Mouse (Mus musculus) MEL (cell line): ENCODE data around the gene Vstm5. TPM values are rescaled to one million over a fixed set of nuclear protein-coding genes. Genes with fewer than 3 reads are reported as not detected.
A peak's percentile ranks its signal among the peaks of the same experiment; 100 is the strongest.

ENCODE experiments used
- DNase-seq: peaks from one replicate; pipeline ENCODE4 v3.0.0; 2011; ENCODE audit warnings: low read depth, low spot score
- H3K27ac ChIP-seq: 2 replicates; pipeline ENCODE4 v1.5.1; 2012; ENCODE audit warnings: low read depth, mild to moderate bottlenecking, control low read depth, low read length, moderate library complexity; ENCODE audit not compliant: control insufficient read depth
- H3K27me3 ChIP-seq, 2 experiments: fragments of 150-350 bp in 1 of 2; sonication (generic) in 1 of 2; 2 replicates each; pipeline ENCODE4 v1.6.1; 2012; ENCODE audit warnings: low read length in 2 of 2, mild to moderate bottlenecking in 2 of 2, improper control_type of control experiment in 1 of 2, moderate library complexity in 1 of 2; ENCODE audit not compliant: insufficient read depth in 2 of 2, control insufficient read depth in 1 of 2
- H3K36me3 ChIP-seq, 2 experiments: 2 replicates each; pipeline ENCODE4 v1.6.1; 2012 to 2014; ENCODE audit warnings: low read length in 2 of 2, improper control_type of control experiment in 1 of 2, inconsistent platforms in 1 of 2, mild to moderate bottlenecking in 1 of 2; ENCODE audit not compliant: insufficient read depth in 2 of 2, control insufficient read depth in 1 of 2
- H3K4me1 ChIP-seq, 2 experiments: fragments of 150-350 bp in 1 of 2; sonication (generic) in 1 of 2; 2 replicates each; pipeline ENCODE4 v1.6.1; 2012; ENCODE audit warnings: low read length in 2 of 2, improper control_type of control experiment in 1 of 2, mild to moderate bottlenecking in 1 of 2; ENCODE audit not compliant: insufficient read depth in 2 of 2, control insufficient read depth in 1 of 2
- H3K4me3 ChIP-seq, 2 experiments: fragments of 150-350 bp in 1 of 2; sonication (generic) in 1 of 2; 2 replicates each; pipeline ENCODE4 v1.5.1; 2012; ENCODE audit warnings: low read depth in 2 of 2, low read length in 2 of 2, mild to moderate bottlenecking in 2 of 2, moderate library complexity in 2 of 2, control low read depth in 1 of 2, improper control_type of control experiment in 1 of 2; ENCODE audit not compliant: control insufficient read depth in 1 of 2, insufficient read depth in 1 of 2
- H3K79me2 ChIP-seq: 2 replicates; pipeline ENCODE4 v1.6.1; 2012; ENCODE audit warnings: mild to moderate bottlenecking, low read length, moderate library complexity; ENCODE audit not compliant: control insufficient read depth, poor library complexity, insufficient read depth
- H3K9ac ChIP-seq: 2 replicates; pipeline ENCODE4 v1.6.1; 2012; ENCODE audit warnings: low read depth, mild to moderate bottlenecking, control low read depth, low read length, moderate library complexity; ENCODE audit not compliant: control insufficient read depth, poor library complexity, severe bottlenecking
- H3K9me3 ChIP-seq: fragments of 150-350 bp; sonication (generic); replicated peaks from 2 replicates; pipeline ENCODE4 v1.6.1; 2012; ENCODE audit warnings: mild to moderate bottlenecking, low read length, improper control_type of control experiment, moderate library complexity; ENCODE audit not compliant: insufficient read depth
- CHD2 ChIP-seq: IDR thresholded peaks from 2 replicates; pipeline ENCODE4 v1.6.1; 2011; ENCODE audit warnings: low read length, improper control_type of control experiment
- CTCF ChIP-seq, 3 experiments: IDR thresholded peaks in 2 of 3; conservative IDR thresholded peaks in 1 of 3; 2 replicates each; pipeline ENCODE4 v1.5.1; 2011 to 2012; ENCODE audit warnings: low read length in 3 of 3, low read depth in 2 of 3, mild to moderate bottlenecking in 2 of 3, improper control_type of control experiment in 1 of 3, inconsistent platforms in 1 of 3, mixed read lengths in 1 of 3, moderate library complexity in 1 of 3; ENCODE audit not compliant: control insufficient read depth in 1 of 3, insufficient read depth in 1 of 3, poor library complexity in 1 of 3, severe bottlenecking in 1 of 3
- EP300 ChIP-seq, 2 experiments: IDR thresholded peaks; 2 replicates each; pipeline ENCODE4 v1.6.1; 2011; ENCODE audit warnings: improper control_type of control experiment in 2 of 2, low read length in 2 of 2, low read depth in 1 of 2, mild to moderate bottlenecking in 1 of 2
- ETS1 ChIP-seq: IDR thresholded peaks from 2 replicates; pipeline ENCODE4 v1.6.1; 2012; ENCODE audit warnings: low read depth, mild to moderate bottlenecking, inconsistent platforms, low read length, improper control_type of control experiment, moderate library complexity
- GABPA ChIP-seq: IDR thresholded peaks from 2 replicates; pipeline ENCODE4 v1.6.1; 2012; ENCODE audit warnings: low read depth, mild to moderate bottlenecking, inconsistent platforms, low read length, improper control_type of control experiment, moderate library complexity
- GATA1 ChIP-seq: IDR thresholded peaks from 2 replicates; pipeline ENCODE4 v1.6.1; 2011; ENCODE audit warnings: low read depth, low read length, improper control_type of control experiment
- JUND ChIP-seq: IDR thresholded peaks from 2 replicates; pipeline ENCODE4 v1.6.1; 2011; ENCODE audit warnings: low read depth, mild to moderate bottlenecking, improper control_type of control experiment, low read length
- KAT2A ChIP-seq: conservative IDR thresholded peaks from 2 replicates; pipeline ENCODE4 v1.6.1; 2012; ENCODE audit warnings: low read depth, low read length, improper control_type of control experiment, inconsistent platforms
- MAX ChIP-seq: IDR thresholded peaks from 2 replicates; pipeline ENCODE4 v1.6.1; 2011; ENCODE audit warnings: low read length, improper control_type of control experiment
- MAZ ChIP-seq: IDR thresholded peaks from 2 replicates; pipeline ENCODE4 v1.6.1; 2012; ENCODE audit warnings: low read depth, mild to moderate bottlenecking, inconsistent platforms, low read length, improper control_type of control experiment
- MEF2A ChIP-seq: IDR thresholded peaks from 2 replicates; pipeline ENCODE4 v1.6.1; 2014; ENCODE audit warnings: low read depth, mild to moderate bottlenecking, inconsistent platforms, low read length, improper control_type of control experiment; ENCODE audit not compliant: poor library complexity, insufficient replicate concordance, severe bottlenecking; ENCODE audit errors: extremely low read depth
- MXI1 ChIP-seq: IDR thresholded peaks from 2 replicates; pipeline ENCODE4 v1.6.1; 2011; ENCODE audit warnings: mild to moderate bottlenecking, low read depth, low read length, improper control_type of control experiment
- POLR2A ChIP-seq, 2 experiments: IDR thresholded peaks; 2 replicates each; pipeline ENCODE4 v1.6.1; 2011 to 2012; ENCODE audit warnings: low read length in 2 of 2, mild to moderate bottlenecking in 2 of 2, control low read depth in 1 of 2, improper control_type of control experiment in 1 of 2, low read depth in 1 of 2, moderate library complexity in 1 of 2; ENCODE audit not compliant: control insufficient read depth in 1 of 2, insufficient read depth in 1 of 2, poor library complexity in 1 of 2
- POLR2AphosphoS2 ChIP-seq: IDR thresholded peaks from 2 replicates; pipeline ENCODE4 v1.6.1; 2011; ENCODE audit warnings: low read length, improper control_type of control experiment
- POLR2AphosphoS5 ChIP-seq: IDR thresholded peaks from 2 replicates; pipeline ENCODE4 v1.6.1; 2012; ENCODE audit warnings: low read depth, borderline replicate concordance, mild to moderate bottlenecking, inconsistent platforms, low read length, moderate library complexity, mixed read lengths
- UBTF ChIP-seq: IDR thresholded peaks from 2 replicates; pipeline ENCODE4 v1.6.1; 2012; ENCODE audit warnings: low read depth, mild to moderate bottlenecking, inconsistent platforms, low read length, improper control_type of control experiment, moderate library complexity, borderline replicate concordance; ENCODE audit not compliant: insufficient read depth
- USF2 ChIP-seq, 2 experiments: IDR thresholded peaks; 2 replicates each; pipeline ENCODE4 v1.6.1; 2011 to 2012; ENCODE audit warnings: improper control_type of control experiment in 2 of 2, low read length in 2 of 2, borderline replicate concordance in 1 of 2, inconsistent platforms in 1 of 2, low read depth in 1 of 2, mild to moderate bottlenecking in 1 of 2; ENCODE audit not compliant: insufficient read depth in 1 of 2
- polyA plus RNA-seq, 2 experiments: library from polyadenylated mRNA; stranded (reverse) in 1 of 2; unstranded in 1 of 2; fragments of >175 nt in 1 of 2; fragments of >200 nt in 1 of 2; gene quantifications; 2 replicates each; pipeline versions ENCODE4 v1.2.1 to v1.2.4; 2012; ENCODE audit warnings: low replicate concordance in 2 of 2, low read depth in 1 of 2; ENCODE audit not compliant: insufficient read length in 2 of 2, insufficient read depth in 1 of 2, missing spikeins in 1 of 2
- total RNA-seq: library from RNA; depleted of rRNA; stranded (reverse); fragments of 300-350 nt; gene quantifications from 2 replicates; pipeline ENCODE4 v1.2.3, GENCODE M21; 2012

Gene Vstm5
- total and polyA plus RNA-seq, 3 experiments, result 23.5 to 27.0 TPM; not detected in 1

- no peak overlapping the region for H3K9ac ChIP-seq
- no peak for TF ChIP-seq MAZ
- peaks cover 8 to 25% of the 10 kb centered on the region in 2 experiments for H3K36me3 ChIP-seq
- H3K27ac ChIP-seq, result no peak overlapping the region
- H3K27me3 ChIP-seq, result no peaks in the 10 kb centered on the region
- no peak for DNase-seq
- peaks cover 15 to 19% of the 10 kb centered on the region in 2 experiments for H3K4me1 ChIP-seq
- H3K4me3 ChIP-seq, result no peak overlapping the region
- no peaks in the 10 kb centered on the region for H3K9me3 ChIP-seq
- peaks cover 31% of the 10 kb centered on the region for H3K79me2 ChIP-seq
These were observed 64.0 kb downstream of the Vstm5 start for GRCm38 (mm10) chr9:15302881-15303280.

- no peak for TF ChIP-seq USF2 (IDR thresholded peaks at IDR 0.05; ENCODE audit: borderline replicate concordance in 1 of 2, insufficient read depth in 1 of 2, low read depth in 1 of 2, low read length in 2 of 2)
- TF ChIP-seq POLR2A (IDR thresholded peaks at IDR 0.05; ENCODE audit: control insufficient read depth in 1 of 2, insufficient read depth in 1 of 2, low read depth in 1 of 2, low read length in 2 of 2, poor library complexity in 1 of 2), result peak in 1 of 2 experiments; percentile 100; a peak in 2 of 4 replicates
- TF ChIP-seq POLR2AphosphoS5, result peak; percentile 95; the same call in 1 of the 2 replicates
- no peak for TF ChIP-seq UBTF
- TF ChIP-seq KAT2A, result no peak
- peak in 1 of 3 experiments; percentile 16; a peak in 2 of 6 replicates for TF ChIP-seq CTCF (IDR thresholded peaks at IDR 0.05 in 2 of 3, conservative IDR thresholded peaks at IDR 0.05 in 1 of 3; ENCODE audit: control insufficient read depth in 1 of 3, insufficient read depth in 1 of 3, low read depth in 2 of 3, low read length in 3 of 3, poor library complexity in 1 of 3, severe bottlenecking in 1 of 3)
- peaks cover 21 to 26% of the 10 kb centered on the region in 2 experiments for H3K4me1 ChIP-seq
- peak within 1 kb of the TSS; percentile 90 for H3K9ac ChIP-seq
- no peaks in the 10 kb centered on the region for H3K9me3 ChIP-seq
- H3K36me3 ChIP-seq, result peaks cover 35 to 53% of the 10 kb centered on the region in 2 experiments
- no peaks in the 10 kb centered on the region for H3K27me3 ChIP-seq
- peaks cover 53% of the 10 kb centered on the region for H3K79me2 ChIP-seq
- peak within 1 kb of the TSS; percentile 60 to 73 for H3K4me3 ChIP-seq
- peak within 1 kb of the TSS; percentile 89 for H3K27ac ChIP-seq
- peak; percentile 100 for DNase-seq
These were observed 66.9 kb downstream of the Vstm5 start, which contains the start of gene Taf1d for GRCm38 (mm10) chr9:15305503-15306397. Gene Taf1d (plus strand): TSS chr9:15306214.

GRCm38 (mm10) chr9:15306398-15307119 lies 67.7 kb downstream of the Vstm5 start, which contains the start of gene 4931406C07Rik:
Gene 4931406C07Rik (minus strand): TSS chr9:15306448.
- peaks cover 42 to 61% of the 10 kb centered on the region in 2 experiments for H3K36me3 ChIP-seq

More at GRCm38 (mm10) chr9:15306398-15307119, 67.7 kb downstream of the Vstm5 start, which contains the start of gene 4931406C07Rik:
- DNase-seq, result peak; percentile 77
- Histone ChIP-seq H3K4me3 (peak within 1 kb of the TSS; percentile 60 to 73), H3K27me3 (no peaks in the 10 kb centered on the region), H3K9ac (peak within 1 kb of the TSS; percentile 90), H3K9me3 (no peaks in the 10 kb centered on the region), H3K27ac (peak within 1 kb of the TSS; percentile 89), H3K79me2 (peaks cover 55% of the 10 kb centered on the region), H3K4me1 (peaks cover 22 to 32% of the 10 kb centered on the region in 2 experiments)
- no peak for TF ChIP-seq MXI1
- no peak for TF ChIP-seq GABPA
- TF ChIP-seq CHD2, result no peak
- no peak for TF ChIP-seq USF2 (IDR thresholded peaks at IDR 0.05; ENCODE audit: borderline replicate concordance in 1 of 2, insufficient read depth in 1 of 2, low read depth in 1 of 2, low read length in 2 of 2)
- TF ChIP-seq MEF2A, result no peak
- no peak for TF ChIP-seq MAX
- TF ChIP-seq JUND, result no peak
- no peak for TF ChIP-seq ETS1
- no peak for TF ChIP-seq KAT2A
- TF ChIP-seq POLR2AphosphoS2, result no peak
- no peak for TF ChIP-seq EP300 (IDR thresholded peaks at IDR 0.05; ENCODE audit: low read depth in 1 of 2, low read length in 2 of 2)
- no peak for TF ChIP-seq GATA1
